Mouse (Mus musculus) lung, postnatal 0 days (tissue): Measurements from ENCODE around the gene Myo18b.

Source experiments
- CTCF ChIP-seq: IDR thresholded peaks from 2 replicates; pipeline ENCODE4 v1.5.1; 2016; ENCODE audit warnings: antibody characterized with exemption, mild to moderate bottlenecking
- EP300 ChIP-seq: IDR thresholded peaks from 2 replicates; pipeline ENCODE4 v1.6.1; 2016; ENCODE audit warnings: antibody characterized with exemption, mild to moderate bottlenecking, control low read depth

- TF ChIP-seq CTCF (no peak), EP300 (no peak)
Observed at GRCm38 (mm10) chr5:112908169-112908614, 12.0 kb upstream of the Myo18b start.
